Mouse (Mus musculus): Measurements from ENCODE around the gene Nccrp1. TPM values are rescaled to one million over a fixed set of nuclear protein-coding genes. Genes with fewer than 3 reads are reported as not detected.
A peak's percentile ranks its signal among the peaks of the same experiment; 100 is the strongest.

Gene Nccrp1
- total RNA-seq (2021), result under 1 TPM; 0.40 to 0.57 TPM

GRCm38 (mm10) chr7:28547154-28547553, at the start of gene Nccrp1:
Nccrp1 (minus strand) TSS chr7:28547254.
- DNase-seq (ENCODE audit: extremely low spot score in 1 of 2, low spot score in 1 of 2), result no peak

DNA sequence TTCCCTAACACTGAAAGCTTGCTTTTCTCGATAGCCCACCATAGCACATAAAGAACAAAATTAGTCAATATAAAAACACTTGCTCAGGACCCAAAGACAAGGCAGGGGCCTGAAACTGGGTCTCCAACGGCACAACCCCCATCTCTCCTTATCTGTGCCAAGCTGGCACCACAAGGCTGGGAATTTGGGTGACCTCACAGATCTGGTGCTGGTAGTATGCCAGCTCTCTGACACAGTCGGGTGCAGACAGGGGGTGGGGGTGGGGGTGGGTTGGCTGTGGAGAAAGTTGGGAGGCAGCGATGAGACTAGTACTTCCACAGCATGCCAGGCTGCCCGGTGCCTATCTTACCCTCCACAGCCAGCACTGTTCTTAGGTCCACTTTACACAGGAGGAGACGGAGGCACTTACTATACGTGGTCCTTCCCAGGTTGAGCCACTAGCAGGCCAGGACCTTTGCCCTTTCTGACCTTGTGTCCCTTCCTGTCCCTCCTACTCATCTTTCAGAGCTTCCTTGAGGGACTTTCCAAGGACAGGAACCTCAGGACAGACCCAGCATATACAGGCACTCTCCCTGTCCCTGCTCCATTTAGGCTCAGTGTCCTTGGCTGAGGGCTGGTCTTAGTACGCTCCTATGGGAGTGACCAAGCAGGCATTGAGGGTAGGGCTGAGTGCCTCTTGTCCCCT, 48.8 kb upstream of the Nccrp1 start:
- no peak for DNase-seq (ENCODE audit: extremely low spot score in 1 of 2, low spot score in 1 of 2)

DNA sequence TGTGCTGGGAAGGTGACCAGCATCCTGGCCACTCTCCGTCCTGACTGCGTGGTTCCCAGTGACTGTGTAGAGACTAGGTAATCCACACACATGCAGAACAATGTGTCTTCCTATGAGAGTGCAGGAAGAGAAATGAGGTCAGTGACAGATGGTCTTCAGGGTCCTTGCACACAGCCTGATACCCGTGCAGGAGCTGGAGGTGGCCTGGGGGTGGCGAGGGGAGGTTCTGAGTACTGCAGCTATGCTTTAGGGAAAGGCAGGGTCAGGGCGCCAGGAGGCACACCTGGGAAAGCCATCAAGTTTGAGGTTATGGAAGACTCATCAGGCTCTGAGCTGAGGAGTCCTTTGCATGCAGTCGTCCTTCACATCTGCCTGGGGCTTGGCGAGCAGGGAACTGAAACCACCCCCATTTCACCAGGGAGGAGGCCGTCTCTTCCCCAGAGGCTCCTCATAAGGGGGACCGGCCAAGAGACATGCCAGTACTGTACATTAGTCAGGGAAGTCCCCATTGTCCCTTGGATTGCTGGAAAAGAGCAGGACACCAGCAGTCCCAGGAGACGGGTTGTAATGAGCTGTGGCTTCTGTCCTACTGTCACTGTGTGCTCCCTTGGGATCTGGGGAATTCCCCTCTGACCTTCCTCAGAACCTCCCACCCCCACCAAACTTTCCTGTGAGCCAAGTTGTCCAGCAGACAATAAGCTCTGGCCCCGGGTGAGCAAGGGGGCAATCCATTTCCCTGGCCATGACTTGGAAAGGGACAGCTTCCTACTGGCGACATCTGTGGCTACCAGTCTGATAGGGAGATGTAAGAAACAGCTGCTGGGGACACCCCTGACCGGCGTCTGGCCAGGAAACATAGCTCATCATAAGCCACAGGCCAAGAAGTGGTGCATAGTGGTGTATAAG, 46.4 kb upstream of the Nccrp1 start:
- DNase-seq (ENCODE audit: extremely low spot score in 1 of 2, low spot score in 1 of 2), result no peak

DNA sequence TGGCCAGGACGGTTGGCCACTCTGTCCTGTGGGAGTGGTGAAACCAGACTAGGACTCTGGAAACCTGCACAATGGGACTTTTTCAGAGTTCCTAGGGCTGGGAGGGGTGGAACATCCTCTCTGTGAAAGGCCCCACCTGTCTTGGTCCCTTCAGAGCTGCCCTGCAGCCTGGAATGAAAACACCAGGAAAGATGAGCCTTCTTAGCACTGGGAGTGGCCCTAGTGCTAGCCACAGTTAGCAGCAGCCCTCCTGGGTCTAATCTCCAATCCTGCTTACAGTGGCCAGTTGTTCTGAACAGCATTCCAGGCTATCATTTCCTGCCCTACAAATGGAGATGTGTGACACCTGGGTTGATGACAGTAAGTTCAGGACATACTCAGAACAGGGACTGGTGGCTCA, 44.8 kb upstream of the Nccrp1 start:
- DNase-seq (ENCODE audit: extremely low spot score in 1 of 2, low spot score in 1 of 2), result no peak

GRCm38 (mm10) chr7:28587644-28588043, 40.6 kb upstream of the Nccrp1 start:
- no peak for DNase-seq (ENCODE audit: extremely low spot score in 1 of 2, low spot score in 1 of 2)

- no peak for DNase-seq (ENCODE audit: extremely low spot score in 1 of 2, low spot score in 1 of 2)
Observed at GRCm38 (mm10) chr7:28586663-28587411, 39.8 kb upstream of the Nccrp1 start.

DNA sequence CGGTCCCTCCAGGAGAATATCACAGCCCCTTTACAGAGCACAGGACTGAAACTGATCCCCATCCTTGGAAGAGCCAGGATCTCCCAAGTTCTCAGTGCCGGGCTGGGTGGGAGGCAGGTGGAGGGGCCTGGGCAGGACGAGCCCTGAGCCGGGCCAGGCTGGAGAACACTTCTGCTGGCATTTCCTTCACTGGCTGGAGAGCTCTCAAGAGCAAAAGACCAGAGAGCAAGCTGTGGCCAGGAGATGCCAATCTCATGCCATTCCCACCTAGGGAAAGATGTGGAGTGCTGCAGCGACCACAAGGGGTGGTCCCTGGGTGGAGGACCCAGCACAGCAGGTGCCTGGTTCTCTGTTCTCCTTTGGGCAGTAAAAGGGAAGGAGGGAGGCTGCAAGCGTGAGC, 37.9 kb upstream of the Nccrp1 start:
- DNase-seq (ENCODE audit: extremely low spot score in 1 of 2, low spot score in 1 of 2), result no peak

DNA sequence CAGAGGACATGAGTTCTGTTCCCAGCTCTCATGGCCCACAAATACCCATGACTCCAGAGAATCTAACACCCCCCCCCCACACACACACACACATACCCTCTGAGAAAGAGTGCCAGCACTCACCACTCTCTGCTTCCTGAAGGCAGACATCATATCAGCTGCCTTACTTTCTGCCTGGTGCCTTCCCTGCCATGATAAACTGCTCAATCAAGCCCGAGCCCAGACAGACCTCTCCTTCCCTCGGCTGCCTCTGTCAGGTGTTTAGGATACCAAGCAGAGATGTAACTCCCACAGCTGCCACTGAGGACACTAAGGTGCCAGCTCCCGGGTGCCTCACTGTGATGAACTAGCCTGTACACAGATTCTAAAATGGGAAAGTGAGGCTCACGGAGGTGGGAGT, 37.4 kb upstream of the Nccrp1 start:
- no peak for DNase-seq (ENCODE audit: extremely low spot score in 1 of 2, low spot score in 1 of 2)

GRCm38 (mm10) chr7:28583570-28584344, 36.7 kb upstream of the Nccrp1 start:
- no peak for DNase-seq (ENCODE audit: extremely low spot score in 1 of 2, low spot score in 1 of 2)

DNA sequence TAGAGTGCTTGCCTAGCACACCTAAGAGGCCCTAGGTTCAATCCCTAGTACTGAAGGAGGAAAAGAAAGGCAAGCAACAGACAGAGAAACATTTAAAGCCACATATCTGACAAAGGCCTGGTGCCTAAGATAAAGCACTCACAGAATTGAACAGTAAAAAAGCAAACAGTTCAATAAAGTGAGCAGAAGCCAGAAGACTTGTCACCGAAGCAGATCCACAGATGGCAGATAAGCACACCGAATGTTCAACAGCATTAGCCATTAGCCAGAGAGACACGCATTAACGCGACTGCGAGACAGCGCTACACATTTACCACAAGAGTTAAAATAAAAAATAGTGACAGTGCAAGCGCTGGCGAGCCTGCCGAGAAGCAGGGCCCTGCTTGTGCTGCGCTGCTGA, 35.8 kb upstream of the Nccrp1 start:
- DNase-seq (ENCODE audit: extremely low spot score in 1 of 2, low spot score in 1 of 2), result no peak

DNA sequence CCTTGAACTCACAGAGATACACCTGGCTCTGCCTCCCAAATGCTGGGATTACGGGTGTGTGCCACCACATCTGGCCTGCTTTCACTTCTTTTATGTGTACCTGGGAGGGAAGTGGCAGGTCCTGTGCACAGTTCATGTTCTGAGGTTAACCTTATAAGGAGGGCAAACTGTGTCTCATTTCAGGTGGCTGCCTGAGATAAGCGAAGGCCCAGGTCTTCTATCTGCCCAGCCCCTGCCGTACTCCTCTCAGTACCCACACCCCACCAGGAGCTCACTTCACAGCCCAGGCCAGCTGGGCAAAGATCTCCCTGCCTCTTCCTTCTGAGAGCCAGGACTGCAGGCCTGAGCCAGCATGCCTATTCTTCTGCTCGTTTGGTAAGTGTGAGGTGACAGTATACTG, 34.7 kb upstream of the Nccrp1 start:
- DNase-seq (ENCODE audit: extremely low spot score in 1 of 2, low spot score in 1 of 2), result no peak

DNA sequence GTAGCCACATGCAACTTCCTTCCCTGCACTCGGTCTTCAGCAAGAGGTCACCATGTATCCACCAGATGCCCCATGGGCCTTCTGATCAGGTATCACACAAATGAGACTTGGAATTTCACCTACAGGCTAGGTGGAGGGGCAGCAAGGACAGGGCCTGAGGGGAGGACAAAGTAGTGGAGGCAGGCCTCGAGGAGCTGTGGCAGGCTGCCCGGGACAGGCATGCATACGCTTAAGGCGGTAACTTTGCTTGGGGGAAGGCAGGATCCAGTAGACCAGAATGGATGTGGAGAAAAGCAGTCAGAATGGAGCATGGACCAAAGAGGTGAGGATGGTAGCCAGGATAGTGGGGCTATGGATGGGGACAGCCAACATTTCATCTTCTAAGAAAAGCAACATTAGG, 32.8 kb upstream of the Nccrp1 start:
- no peak for DNase-seq (ENCODE audit: extremely low spot score in 1 of 2, low spot score in 1 of 2)

GRCm38 (mm10) chr7:28578543-28579053, 31.5 kb upstream of the Nccrp1 start:
- DNase-seq (ENCODE audit: extremely low spot score in 1 of 2, low spot score in 1 of 2), result no peak

DNA sequence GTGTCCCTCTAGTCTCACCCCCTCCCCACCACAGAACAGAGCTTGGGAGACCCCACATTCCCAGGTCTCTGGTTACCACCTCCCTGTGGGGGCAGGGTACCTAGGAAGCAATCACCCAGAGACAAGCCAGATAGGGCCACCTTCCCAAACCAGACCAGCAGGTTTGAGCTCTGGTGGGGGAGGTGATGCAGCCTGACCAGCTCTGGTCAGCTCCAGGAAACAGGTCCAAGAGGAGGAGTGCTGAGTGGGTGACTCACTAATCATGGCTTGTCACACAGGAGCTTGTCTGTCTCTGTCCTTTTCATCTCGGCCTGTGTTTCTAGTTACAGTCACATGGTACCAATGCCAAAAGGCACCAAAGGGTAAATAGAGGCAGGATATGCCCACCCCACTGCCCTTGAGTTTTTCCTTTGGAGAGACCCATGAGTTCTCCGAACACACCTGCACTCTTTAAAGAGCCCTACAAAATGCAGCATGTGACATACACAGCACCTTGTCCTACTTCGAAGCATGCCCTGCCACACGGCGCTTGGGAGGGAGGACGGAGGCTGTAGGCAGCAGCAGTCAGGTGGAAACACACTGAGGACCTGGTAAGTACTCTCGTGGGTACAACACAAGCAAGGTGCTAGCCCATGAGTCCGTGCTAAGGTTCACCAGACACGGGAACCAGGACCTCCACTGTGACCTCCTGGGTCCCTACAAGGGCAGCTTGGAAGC, 30.9 kb upstream of the Nccrp1 start:
- DNase-seq (ENCODE audit: extremely low spot score in 1 of 2, low spot score in 1 of 2), result no peak

DNA sequence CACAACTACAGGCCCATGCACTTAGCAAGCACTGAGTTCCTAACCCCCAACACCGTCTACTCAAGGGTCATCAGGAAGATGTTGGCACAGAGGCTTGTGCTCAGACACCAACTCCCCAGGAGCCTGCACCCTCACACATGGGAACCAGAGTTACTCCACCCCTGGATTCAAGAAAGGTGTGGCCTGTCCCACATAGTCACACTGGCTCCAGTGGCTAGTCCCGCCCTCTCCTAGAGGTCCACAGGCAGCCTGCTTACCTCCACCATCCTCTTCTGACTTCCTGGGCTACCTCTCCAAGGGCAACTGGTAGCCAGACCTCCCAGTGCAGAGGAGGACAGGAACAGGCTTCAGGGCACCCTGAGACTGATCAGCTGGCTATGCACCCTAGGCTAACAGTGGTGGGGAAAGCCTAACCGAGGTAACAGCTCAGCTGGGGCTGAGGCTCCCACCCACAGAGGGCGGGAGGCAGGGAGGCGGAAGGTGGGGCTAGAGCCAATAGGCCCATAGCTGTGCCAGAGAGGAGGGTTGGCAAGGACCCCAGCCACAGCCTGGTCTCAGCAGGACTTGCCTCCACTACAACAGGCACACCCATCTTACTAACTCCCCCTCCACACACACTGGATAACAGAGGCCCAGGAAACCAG, 29.3 kb upstream of the Nccrp1 start:
- DNase-seq (ENCODE audit: extremely low spot score in 1 of 2, low spot score in 1 of 2), result peak in 1 of 2 experiments; percentile 40

DNA sequence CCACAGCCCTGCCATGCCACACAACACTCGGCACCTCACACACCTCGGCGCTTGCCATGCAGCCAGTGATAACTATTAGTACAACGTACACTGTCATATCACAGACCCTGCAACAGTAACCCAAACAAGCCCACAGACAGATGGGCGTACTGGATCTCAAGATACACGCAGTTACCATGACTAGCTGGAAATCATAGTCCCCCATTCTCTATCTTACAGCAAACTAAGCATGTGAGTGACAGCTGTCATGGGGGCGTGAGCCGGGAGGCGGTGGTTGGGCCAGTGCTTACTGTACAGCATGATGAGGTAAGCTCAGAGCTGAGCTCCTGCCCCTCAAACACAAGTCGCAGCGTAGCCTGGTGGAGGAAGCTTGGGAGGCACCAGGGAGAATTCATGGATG, 28.5 kb upstream of the Nccrp1 start:
- DNase-seq (ENCODE audit: extremely low spot score in 1 of 2, low spot score in 1 of 2), result peak; percentile 43 to 53

DNA sequence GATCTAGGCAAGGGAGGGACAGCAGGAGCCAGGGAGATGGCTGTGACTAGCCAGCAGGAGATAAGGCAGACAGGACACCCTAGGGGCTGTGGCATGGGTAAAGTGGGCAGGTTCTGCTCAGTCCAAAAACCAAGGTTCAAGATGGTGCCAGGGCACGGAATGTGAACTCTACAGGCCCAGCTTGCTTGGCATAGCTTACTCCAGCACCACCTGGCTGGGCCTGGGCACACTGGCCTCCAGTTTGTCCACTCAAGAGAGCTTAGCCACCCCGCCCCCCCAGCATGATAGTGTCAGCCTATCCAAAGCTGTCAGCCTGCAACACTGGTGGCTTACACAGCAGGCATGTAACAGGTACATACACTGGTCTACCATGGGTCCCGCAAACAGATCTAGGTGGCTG, 26.2 kb upstream of the Nccrp1 start:
- DNase-seq (ENCODE audit: extremely low spot score in 1 of 2, low spot score in 1 of 2), result no peak

GRCm38 (mm10) chr7:28572689-28573088, 25.6 kb upstream of the Nccrp1 start:
- DNase-seq (ENCODE audit: extremely low spot score in 1 of 2, low spot score in 1 of 2), result no peak
